Mouse (Mus musculus) gastrocnemius, adult 2 months (tissue): Measurements from ENCODE around the gene Zfp59. TPM values are rescaled to one million over a fixed set of nuclear protein-coding genes. Genes with fewer than 3 reads are reported as not detected.
"Not testable (repeated sequence)": the region's sequence is repeated elsewhere in the genome, so short reads cannot be mapped to it uniquely, and the experiment has no call there.

Experiments
- DNase-seq: peaks from one replicate; pipeline ENCODE4 v3.0.0; 2022
- H3K27ac ChIP-seq: fragments of 200-600 bp; 2 replicates; pipeline ENCODE4 v1.8.1; 2022; ENCODE audit warnings: mild to moderate bottlenecking
- H3K4me3 ChIP-seq: fragments of 200-600 bp; 2 replicates; pipeline ENCODE4 v1.8.1; 2022; ENCODE audit warnings: mild to moderate bottlenecking, moderate library complexity
- CTCF ChIP-seq: fragments of 200-600 bp; IDR thresholded peaks from 2 replicates; pipeline ENCODE4 v1.8.1; 2022; ENCODE audit warnings: antibody characterized with exemption, mild to moderate bottlenecking, moderate library complexity
- intact Hi-C: fragments of 180-260 bp; cut with DNase I; formaldehyde crosslinking; loops from one replicate; pipeline ENCODE4 v1.15.1; 2025
- total RNA-seq, 2 experiments: library from RNA; stranded (reverse); gene quantifications; 2 replicates each; pipeline ENCODE4 v1.2.3; 2021

Zfp59 gene
- total RNA-seq, 2 experiments from 2014 or later = 2.3 to 2.7 TPM

DNA sequence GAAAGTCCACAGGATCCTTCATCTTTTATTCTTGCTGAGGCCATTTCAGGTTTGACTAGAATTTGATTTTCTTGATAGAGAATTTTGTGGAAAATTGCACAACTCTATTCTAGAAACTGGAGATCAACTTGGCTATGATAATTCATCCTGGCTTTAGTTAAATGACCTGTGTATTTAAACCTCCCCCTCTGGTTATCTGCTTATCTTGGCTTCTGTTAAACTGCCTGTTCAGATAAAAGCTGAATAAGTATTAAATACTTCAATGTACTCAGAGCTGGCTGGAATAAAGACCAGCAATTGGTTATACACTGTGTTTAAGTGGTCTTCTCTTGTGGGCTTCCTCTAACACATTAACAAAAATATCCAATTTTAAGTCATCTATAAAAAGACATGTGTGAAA, 15.8 kb upstream of the Zfp59 start:
- no peak for DNase-seq
- intact Hi-C loops = no loop called here
- no peak overlapping the region for H3K4me3 ChIP-seq
- H3K27ac ChIP-seq = no peak overlapping the region
- TF ChIP-seq CTCF = no peak

DNA sequence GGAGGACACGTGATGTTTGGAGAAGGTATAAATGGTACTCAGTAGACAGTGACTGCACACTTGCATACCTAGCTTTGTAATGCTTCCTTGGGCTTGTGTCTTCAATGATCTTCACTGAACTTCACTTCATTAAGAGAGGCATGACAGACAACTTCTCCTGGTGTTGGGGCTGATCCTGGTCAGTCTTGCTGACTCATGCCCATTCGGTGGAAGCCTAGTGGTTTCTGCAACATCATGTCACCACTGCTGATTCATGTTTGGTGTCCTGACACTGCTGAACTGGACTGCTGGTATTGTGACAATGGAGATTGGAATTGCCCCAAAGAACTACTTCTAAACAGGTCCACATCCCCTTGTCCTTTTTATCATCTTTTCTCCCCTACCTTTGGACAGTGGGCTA, 4.3 kb upstream of the Zfp59 start:
- no peak for TF ChIP-seq CTCF
- intact Hi-C loops = loop anchor here (10.0 kb wide), 1 partner anchor 99 kb away; the partner anchor contains the start of gene Zfp60
- Histone ChIP-seq H3K4me3 (no peak overlapping the region), H3K27ac (no peak overlapping the region)
- DNase-seq = no peak

- no peak for TF ChIP-seq CTCF
- DNase-seq = no peak
- H3K27ac ChIP-seq = peak overlapping the region; percentile 85
- intact Hi-C loops = loop anchor here (2.0 to 10.0 kb wide), 3 partner anchors 23 to 103 kb away; partner anchors contain the start of genes Zfp60 and Zfp974
- H3K4me3 ChIP-seq = peak overlapping the region; percentile 75
Measured at GRCm38 (mm10) chr7:27837896-27838295, 511 bp upstream of the Zfp59 start.

- intact Hi-C loops = loop anchor here (2.0 to 10.0 kb wide), 3 partner anchors 21 to 105 kb away; partner anchors contain the start of genes Zfp60 and Zfp974
- no peak for DNase-seq
- no peak overlapping the region for H3K27ac ChIP-seq
- TF ChIP-seq CTCF = no peak
- no peak overlapping the region for H3K4me3 ChIP-seq
Measured at GRCm38 (mm10) chr7:27839596-27839995, 1.2 kb downstream of the Zfp59 start.

- DNase-seq = no peak
- intact Hi-C loops = no loop called here
Measured at GRCm38 (mm10) chr7:27840104-27840503, 1.7 kb downstream of the Zfp59 start.

DNA sequence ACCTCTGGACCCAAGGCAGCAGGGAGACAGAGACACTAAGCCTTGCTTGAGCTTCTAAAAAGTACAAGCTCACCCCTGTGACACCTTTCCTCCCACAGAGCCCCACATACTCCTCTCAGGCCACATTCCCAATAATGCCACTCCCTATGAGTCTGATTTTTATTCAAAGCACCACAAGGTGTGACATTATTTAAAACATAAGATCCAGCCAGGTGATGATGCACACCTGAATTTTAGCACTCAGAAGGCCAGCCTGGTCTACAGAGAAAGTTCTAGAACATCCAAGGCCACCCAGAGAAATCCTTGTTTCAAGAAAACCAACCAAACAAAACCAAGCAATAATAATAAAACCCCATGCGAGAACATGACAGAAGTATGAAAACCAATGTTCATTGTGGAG, 18.8 kb downstream of the Zfp59 start, which contains the start of gene Zfp607a:
Zfp607a (plus strand) TSS at position 301 of the 400 bp plus-strand sequence.
- TF ChIP-seq CTCF = no peak
- intact Hi-C loops = no loop called here
- no peak for DNase-seq
- H3K4me3 ChIP-seq = no peak within 1 kb of the TSS
- no peak within 1 kb of the TSS for H3K27ac ChIP-seq

More at GRCm38 (mm10) chr7:27840104-27840503, 1.7 kb downstream of the Zfp59 start:
- no peak for TF ChIP-seq CTCF
- Histone ChIP-seq H3K27ac (no peak overlapping the region), H3K4me3 (no peak overlapping the region)

DNA sequence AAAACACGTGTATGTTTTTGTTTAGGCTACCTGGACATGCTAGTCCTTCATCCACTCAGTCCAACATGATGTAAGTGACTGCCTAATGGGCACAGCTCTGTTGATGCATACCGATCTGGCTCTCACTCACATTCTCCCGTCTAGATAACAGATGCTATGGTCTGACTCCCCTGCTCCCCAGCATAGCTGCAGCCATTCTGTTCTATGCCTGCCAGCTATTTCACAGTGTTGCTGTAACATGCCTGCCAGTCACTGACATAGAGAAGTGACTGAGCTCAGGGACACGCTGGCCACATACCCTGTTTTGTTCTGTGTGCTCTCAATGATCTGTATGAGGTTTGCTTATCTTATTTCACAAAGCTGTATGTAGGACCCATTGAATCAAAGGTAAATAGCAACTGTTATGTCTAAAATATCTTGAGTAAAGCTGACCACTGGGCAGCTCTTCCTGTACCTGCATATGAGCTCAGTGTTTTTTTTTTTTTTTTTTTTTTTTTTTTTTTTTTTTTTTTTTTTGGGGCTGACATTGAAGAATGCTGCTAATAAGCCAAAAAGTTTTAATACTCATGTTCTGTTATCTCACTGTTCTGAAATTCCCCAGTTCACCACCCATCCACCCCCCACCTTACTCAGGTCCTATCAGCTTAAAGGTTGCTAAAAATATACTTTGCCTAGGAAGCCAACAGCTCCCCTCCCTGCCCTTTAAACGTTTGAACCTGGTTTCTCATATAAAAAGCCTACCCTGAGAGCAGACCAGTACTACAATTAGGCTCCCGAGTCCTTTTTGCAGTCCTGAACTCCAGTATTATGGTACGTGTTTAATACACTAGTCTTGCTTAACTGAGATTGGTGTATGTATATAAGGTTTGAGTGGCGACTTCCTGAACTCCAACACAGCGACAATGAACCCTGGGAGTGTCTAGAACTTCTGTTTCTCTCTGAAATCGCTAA, 21.2 kb downstream of the Zfp59 start:
- DNase-seq = no peak
- TF ChIP-seq CTCF = no peak
- peak overlapping the region; percentile 90 for H3K4me3 ChIP-seq
- peak overlapping the region; percentile 94 for H3K27ac ChIP-seq
- intact Hi-C loops = loop anchor here (2.0 kb wide), 1 partner anchor 21 kb away; the partner anchor contains the start of gene Zfp59

DNA sequence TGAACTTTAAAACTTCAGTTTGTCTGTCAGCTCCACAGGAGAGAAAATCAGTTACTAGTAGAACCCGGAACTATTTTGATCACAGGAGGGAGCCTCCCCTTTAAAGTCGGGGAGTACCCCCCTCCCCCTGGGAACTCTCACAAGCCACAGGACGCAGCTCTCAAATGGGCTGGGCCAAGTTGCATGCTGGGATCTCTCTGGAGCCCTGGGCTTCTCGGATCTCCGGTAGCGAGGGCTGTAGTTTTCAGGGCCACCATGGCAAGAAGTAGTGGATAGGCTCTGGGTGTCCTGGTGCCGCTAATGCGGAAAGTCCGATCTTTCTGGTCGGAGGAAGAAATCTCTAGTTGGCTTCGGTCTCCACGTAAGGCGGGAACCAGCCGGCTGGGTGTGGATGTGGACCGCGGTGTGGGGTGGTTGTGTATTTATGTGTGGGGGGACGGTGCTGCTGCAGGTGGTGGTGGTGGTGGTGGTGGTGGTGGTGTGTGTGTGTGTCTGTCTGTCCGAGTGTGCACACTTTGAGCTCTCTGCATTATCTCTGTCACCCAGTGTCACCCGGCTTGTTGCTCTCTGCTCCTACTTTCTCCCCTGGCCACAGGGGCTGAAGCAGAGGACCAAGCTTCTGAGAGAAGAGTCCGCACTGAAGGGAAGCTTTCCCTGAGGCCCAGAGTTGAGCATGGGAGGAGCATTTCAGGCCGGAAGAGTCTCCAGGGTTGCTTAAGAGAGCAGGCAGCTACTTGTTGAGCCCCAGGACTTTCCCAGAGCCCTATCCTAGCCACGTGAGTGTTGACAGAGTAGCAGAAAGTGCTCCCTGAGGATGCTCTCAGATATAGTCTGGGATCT, 22.2 kb downstream of the Zfp59 start:
- peak; percentile 82 for DNase-seq
- H3K27ac ChIP-seq = peak overlapping the region; percentile 94
- intact Hi-C loops = loop anchor here (2.0 kb wide), 1 partner anchor 22 kb away; the partner anchor contains the start of gene Zfp59
- peak overlapping the region; percentile 90 for H3K4me3 ChIP-seq
- TF ChIP-seq CTCF = no peak

- H3K4me3 ChIP-seq, H3K27ac ChIP-seq, intact Hi-C loops, DNase-seq: not testable (repeated sequence)
Measured at GRCm38 (mm10) chr7:27862578-27862977, 24.2 kb downstream of the Zfp59 start.

DNA sequence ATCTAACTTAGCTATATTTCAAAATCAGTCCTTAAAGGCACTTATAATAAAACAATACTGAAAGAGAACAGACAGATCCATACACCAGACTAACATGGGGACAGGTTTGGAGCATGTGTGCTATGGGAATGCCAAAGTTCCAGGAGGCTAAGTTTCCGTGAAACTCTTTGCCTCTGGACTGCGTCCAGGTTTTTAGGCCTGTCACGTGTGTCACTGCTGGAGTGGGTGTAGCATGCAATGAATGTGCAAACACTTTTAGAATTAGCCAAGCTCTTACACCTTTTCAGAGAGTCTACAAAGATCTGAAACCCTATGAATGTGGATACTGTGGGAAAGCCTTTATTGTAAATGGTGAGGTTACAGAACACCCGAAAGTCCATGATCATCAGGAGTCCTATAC, 43.3 kb downstream of the Zfp59 start:
- DNase-seq = no peak
- no peak for TF ChIP-seq CTCF
- Histone ChIP-seq H3K4me3 (no peak overlapping the region), H3K27ac (no peak overlapping the region)
- intact Hi-C loops = no loop called here

DNA sequence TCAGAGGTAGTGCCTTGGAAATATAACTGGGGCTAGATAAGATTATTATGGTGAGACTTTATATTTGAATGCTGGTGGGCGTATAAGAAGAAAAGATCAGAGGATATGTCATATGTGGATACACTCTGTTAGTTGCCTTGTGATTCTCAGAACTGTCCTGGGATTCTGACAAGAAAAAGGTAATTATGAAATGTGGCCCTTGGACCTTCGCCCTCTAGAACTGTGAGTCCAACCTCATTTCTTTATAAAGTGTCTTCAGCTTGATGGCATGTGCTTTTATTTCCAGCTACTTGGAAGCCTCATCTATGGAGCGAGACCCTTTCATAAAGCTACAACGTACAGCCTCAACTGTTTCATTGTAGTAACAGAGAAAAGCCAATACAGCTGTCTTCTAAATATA, 62.2 kb downstream of the Zfp59 start:
- H3K27ac ChIP-seq = no peak overlapping the region
- intact Hi-C loops = no loop called here
- DNase-seq = no peak
- no peak overlapping the region for H3K4me3 ChIP-seq
- no peak for TF ChIP-seq CTCF

DNA sequence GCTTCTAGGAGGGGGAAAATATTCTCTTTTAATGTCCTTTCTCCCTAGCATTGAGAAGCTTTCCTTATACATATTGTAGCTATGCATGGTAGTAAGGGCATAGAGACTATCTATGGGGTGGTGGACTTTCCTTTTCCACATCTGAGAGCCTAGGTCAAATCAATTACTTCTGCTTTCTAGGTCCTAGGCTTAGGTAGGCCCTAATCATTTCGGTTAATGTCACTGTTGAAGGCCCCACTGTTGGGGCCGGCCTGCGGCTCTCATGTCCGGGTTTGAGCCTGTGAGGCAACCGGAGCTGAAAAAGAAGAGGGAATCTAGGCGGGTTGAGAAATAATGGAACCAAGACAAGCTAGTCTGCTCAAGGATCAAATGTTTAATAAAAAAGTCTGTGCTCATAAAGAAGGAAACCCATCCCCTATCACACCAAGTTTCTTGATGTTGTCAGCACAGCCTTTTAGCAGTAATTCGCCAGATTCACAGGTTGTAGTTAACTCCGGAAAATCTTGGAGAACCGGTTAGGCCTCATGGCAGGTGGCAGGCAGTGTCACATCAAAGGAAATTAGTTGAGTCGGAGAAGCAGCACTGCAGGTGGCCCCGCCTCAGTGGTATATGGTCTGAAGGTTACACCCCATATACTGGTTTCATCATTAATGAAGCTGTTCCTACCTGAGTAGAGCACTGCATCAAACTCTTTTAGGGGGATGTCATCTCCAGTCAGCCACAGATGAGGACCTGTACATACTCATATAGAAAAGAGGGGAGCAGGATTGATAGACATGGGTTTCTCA, 66.8 kb downstream of the Zfp59 start:
- Histone ChIP-seq H3K27ac (no peak overlapping the region), H3K4me3 (no peak overlapping the region)
- DNase-seq = no peak
- TF ChIP-seq CTCF = no peak
- intact Hi-C loops = no loop called here

Other genes starting within 250 kb of the Zfp59 start
- gene Akt2, start 247.1 kb upstream of the Zfp59 start, total RNA-seq = 100 to 1,000 TPM; 194 to 199 TPM
- not detected for gene Ttc9b, start 184.7 kb upstream of the Zfp59 start, total RNA-seq
- 10 to 100 TPM; 35.3 to 39.1 TPM for gene Map3k10, start 164.0 kb upstream of the Zfp59 start, total RNA-seq
- under 1 TPM; 0.43 to 0.84 TPM for gene Zfp607b, start 149.3 kb upstream of the Zfp59 start, total RNA-seq
- 1 to 10 TPM; 5.9 to 9.0 TPM for gene Zfp60, start 107.2 kb upstream of the Zfp59 start, total RNA-seq
- gene Zfp626, start 31.4 kb upstream of the Zfp59 start, total RNA-seq = 1 to 10 TPM; 4.0 to 5.0 TPM
- 1 to 10 TPM; 2.1 to 2.3 TPM for gene Zfp607a, start 18.9 kb downstream of the Zfp59 start, total RNA-seq
- 1 to 10 TPM; 4.1 to 6.2 TPM for gene Zfp974, start 90.9 kb downstream of the Zfp59 start, total RNA-seq
- 1 to 10 TPM; 7.7 to 10.0 TPM for gene Zfp780b, start 140.6 kb downstream of the Zfp59 start, total RNA-seq
- under 1 TPM; 0.39 to 0.43 TPM for gene Zfp850, start 175.5 kb downstream of the Zfp59 start, total RNA-seq
- gene Psmc4, start 211.5 kb downstream of the Zfp59 start, total RNA-seq = 100 to 1,000 TPM; 100 to 102 TPM
- gene Fcgbp, start 232.6 kb downstream of the Zfp59 start, total RNA-seq = not detected